Mouse (Mus musculus) lung, embryonic 15.5 days (tissue): ENCODE data around the gene Ralgps2. TPM values are rescaled to one million over a fixed set of nuclear protein-coding genes. Genes with fewer than 3 reads are reported as not detected.

Experiments used
- ATAC-seq: fragments of 200-750 bp; cut with Nextera tagmentation; 2 replicates; pipeline ENCODE4 v1.8.0; 2017; ENCODE audit warnings: moderate number of reproducible peaks, borderline replicate concordance; ENCODE audit not compliant: low FRiP score, low TSS enrichment; ENCODE audit errors: extremely low read depth
- H3K27ac ChIP-seq: fragments of 300-500 bp; sonication (generic); 2 replicates; pipeline ENCODE4 v1.5.1; 2015; ENCODE audit warnings: moderate library complexity, mild to moderate bottlenecking, inconsistent platforms
- H3K27me3 ChIP-seq: fragments of 300-500 bp; sonication (generic); 2 replicates; pipeline ENCODE4 v1.6.1; 2015; ENCODE audit warnings: inconsistent platforms
- H3K36me3 ChIP-seq: fragments of 300-500 bp; sonication (generic); 2 replicates; pipeline ENCODE4 v1.6.1; 2015; ENCODE audit warnings: inconsistent platforms
- H3K4me1 ChIP-seq: fragments of 300-500 bp; sonication (generic); 2 replicates; pipeline ENCODE4 v1.6.1; 2015; ENCODE audit warnings: inconsistent platforms
- H3K4me2 ChIP-seq: fragments of 300-500 bp; sonication (generic); 2 replicates; pipeline ENCODE4 v1.6.1; 2015; ENCODE audit warnings: inconsistent platforms, mild to moderate bottlenecking, moderate library complexity
- H3K4me3 ChIP-seq: fragments of 300-500 bp; sonication (generic); 2 replicates; pipeline ENCODE4 v1.5.1; 2015; ENCODE audit warnings: mild to moderate bottlenecking, inconsistent platforms
- H3K9ac ChIP-seq: fragments of 300-500 bp; sonication (generic); 2 replicates; pipeline ENCODE4 v1.6.1; 2015; ENCODE audit warnings: inconsistent platforms
- H3K9me3 ChIP-seq: fragments of 300-500 bp; sonication (generic); 2 replicates; pipeline ENCODE4 v1.6.1; 2016; ENCODE audit warnings: inconsistent platforms
- WGBS: fragments of 180-500 bp; shearing (Covaris S2); methylation state at CpG from one replicate; pipeline ENCODE4 v1.1.7; 2015; 5-methylcytosine and 5-hydroxymethylcytosine counted together
- polyA plus RNA-seq: library from polyadenylated mRNA; unstranded; fragments of >200 nt; fragmentation: Nextera tagmentation; extraction: Ambion mirVana; gene quantifications from 2 replicates; pipeline ENCODE4 v1.2.1, GENCODE M21; 2015

Ralgps2 gene
- polyA plus RNA-seq = 70.1 and 83.0 TPM in 2 replicates

GRCm38 (mm10) chr1:156939251-156940141, at the start of gene Ralgps2:
Gene Ralgps2 (minus strand): TSS chr1:156939626.
- H3K36me3 ChIP-seq = no peaks in the 10 kb centered on the region
- no peaks in the 10 kb centered on the region for H3K27me3 ChIP-seq
- H3K4me1 ChIP-seq = peaks cover 12% of the 10 kb centered on the region; the same call in 1 of the 2 replicates
- peak within 1 kb of the TSS; percentile 95 for H3K4me2 ChIP-seq
- under 1% methylated on average over 106 of the region's 124 CpGs for WGBS
- peak; percentile 87 for ATAC-seq
- peak within 1 kb of the TSS; percentile 90 for H3K9ac ChIP-seq
- peak within 1 kb of the TSS; percentile 81 for H3K27ac ChIP-seq
- no peaks in the 10 kb centered on the region for H3K9me3 ChIP-seq
- peak within 1 kb of the TSS; percentile 98 for H3K4me3 ChIP-seq

- Histone ChIP-seq H3K9ac (no peak overlapping the region), H3K27me3 (no peaks in the 10 kb centered on the region), H3K4me3 (no peak overlapping the region), H3K36me3 (no peaks in the 10 kb centered on the region), H3K4me2 (no peak overlapping the region), H3K4me1 (peaks cover 24% of the 10 kb centered on the region), H3K27ac (no peak overlapping the region), H3K9me3 (no peaks in the 10 kb centered on the region)
- 51% methylated on average over 3 of the region's 3 CpGs for WGBS
- no peak for ATAC-seq
Observed at GRCm38 (mm10) chr1:156987576-156987975, 48.1 kb upstream of the Ralgps2 start.

GRCm38 (mm10) chr1:156986641-156987345, 47.4 kb upstream of the Ralgps2 start:
- no peaks in the 10 kb centered on the region for H3K9me3 ChIP-seq
- H3K36me3 ChIP-seq = no peaks in the 10 kb centered on the region
- H3K27ac ChIP-seq = 0 out of 2 replicates have a peak overlapping the region, but pooled peaks have one; percentile 20
- no peak overlapping the region for H3K4me2 ChIP-seq
- H3K9ac ChIP-seq = no peak overlapping the region
- WGBS = 40% methylated on average over 6 of the region's 6 CpGs
- H3K27me3 ChIP-seq = no peaks in the 10 kb centered on the region
- H3K4me3 ChIP-seq = no peak overlapping the region
- H3K4me1 ChIP-seq = peaks cover 18% of the 10 kb centered on the region; the same call in 1 of the 2 replicates
- ATAC-seq = peak; percentile 39; the same call in 1 of the 2 replicates

- Histone ChIP-seq H3K4me3 (no peak overlapping the region), H3K27me3 (no peaks in the 10 kb centered on the region), H3K9ac (no peak overlapping the region), H3K4me2 (no peak overlapping the region), H3K4me1 (peaks cover 15% of the 10 kb centered on the region; the same call in 1 of the 2 replicates), H3K27ac (0 out of 2 replicates have a peak overlapping the region, but pooled peaks have one; percentile 20), H3K36me3 (no peaks in the 10 kb centered on the region), H3K9me3 (no peaks in the 10 kb centered on the region)
- WGBS = 31% methylated on average over 6 of the region's 6 CpGs
- no peak for ATAC-seq
Observed at GRCm38 (mm10) chr1:156985657-156986640, 46.5 kb upstream of the Ralgps2 start.

- H3K4me2 ChIP-seq = no peak overlapping the region
- ATAC-seq = no peak
- no peak overlapping the region for H3K27ac ChIP-seq
- no peaks in the 10 kb centered on the region for H3K27me3 ChIP-seq
- H3K36me3 ChIP-seq = no peaks in the 10 kb centered on the region
- 82% methylated on average over 14 of the region's 14 CpGs for WGBS
- H3K9ac ChIP-seq = no peak overlapping the region
- peaks cover 13% of the 10 kb centered on the region; the same call in 1 of the 2 replicates for H3K4me1 ChIP-seq
- no peaks in the 10 kb centered on the region for H3K9me3 ChIP-seq
- no peak overlapping the region for H3K4me3 ChIP-seq
Observed at GRCm38 (mm10) chr1:156983009-156983870, 43.8 kb upstream of the Ralgps2 start.

- H3K9ac ChIP-seq = no peak overlapping the region
- H3K4me2 ChIP-seq = no peak overlapping the region
- no peak for ATAC-seq
Observed at GRCm38 (mm10) chr1:156981975-156982374, 42.5 kb upstream of the Ralgps2 start.

GRCm38 (mm10) chr1:156979722-156980121, 40.3 kb upstream of the Ralgps2 start:
- Histone ChIP-seq H3K36me3 (no peaks in the 10 kb centered on the region), H3K4me2 (no peak overlapping the region), H3K4me3 (no peak overlapping the region), H3K4me1 (no peaks in the 10 kb centered on the region), H3K9ac (no peak overlapping the region), H3K27ac (no peak overlapping the region), H3K27me3 (no peaks in the 10 kb centered on the region), H3K9me3 (no peaks in the 10 kb centered on the region)
- WGBS = 75% methylated on average over 4 of the region's 4 CpGs
- ATAC-seq = no peak

More at GRCm38 (mm10) chr1:156981975-156982374, 42.5 kb upstream of the Ralgps2 start:
- Histone ChIP-seq H3K9me3 (no peaks in the 10 kb centered on the region), H3K27ac (no peak overlapping the region), H3K36me3 (no peaks in the 10 kb centered on the region), H3K4me1 (peaks cover 13% of the 10 kb centered on the region; the same call in 1 of the 2 replicates), H3K27me3 (no peaks in the 10 kb centered on the region), H3K4me3 (no peak overlapping the region)
- 60% methylated on average over 9 of the region's 9 CpGs for WGBS

GRCm38 (mm10) chr1:156978656-156979055, 39.2 kb upstream of the Ralgps2 start:
- no peak for ATAC-seq
- no peaks in the 10 kb centered on the region for H3K4me1 ChIP-seq
- no peaks in the 10 kb centered on the region for H3K9me3 ChIP-seq
- no peaks in the 10 kb centered on the region for H3K36me3 ChIP-seq
- 79% methylated on average over 7 of the region's 7 CpGs for WGBS
- no peaks in the 10 kb centered on the region for H3K27me3 ChIP-seq
- H3K4me2 ChIP-seq = no peak overlapping the region
- H3K4me3 ChIP-seq = no peak overlapping the region
- H3K9ac ChIP-seq = no peak overlapping the region
- H3K27ac ChIP-seq = no peak overlapping the region

- 68% methylated on average over 6 of the region's 6 CpGs for WGBS
- no peak overlapping the region for H3K4me2 ChIP-seq
- H3K27me3 ChIP-seq = no peaks in the 10 kb centered on the region
- ATAC-seq = no peak
- no peak overlapping the region for H3K4me3 ChIP-seq
- no peak overlapping the region for H3K27ac ChIP-seq
- H3K9ac ChIP-seq = no peak overlapping the region
- H3K9me3 ChIP-seq = no peaks in the 10 kb centered on the region
- H3K4me1 ChIP-seq = peaks cover 9% of the 10 kb centered on the region; the same call in 1 of the 2 replicates
- no peaks in the 10 kb centered on the region for H3K36me3 ChIP-seq
Observed at GRCm38 (mm10) chr1:156973857-156974256, 34.4 kb upstream of the Ralgps2 start.

GRCm38 (mm10) chr1:156972391-156972790, 33.0 kb upstream of the Ralgps2 start:
- H3K27ac ChIP-seq = no peak overlapping the region
- no peak overlapping the region for H3K4me3 ChIP-seq
- H3K36me3 ChIP-seq = no peaks in the 10 kb centered on the region
- no peaks in the 10 kb centered on the region for H3K9me3 ChIP-seq
- WGBS = 81% methylated on average over 4 of the region's 4 CpGs
- no peak overlapping the region for H3K4me2 ChIP-seq
- no peak overlapping the region for H3K9ac ChIP-seq
- H3K4me1 ChIP-seq = peaks cover 9% of the 10 kb centered on the region; the same call in 1 of the 2 replicates
- no peak for ATAC-seq
- no peaks in the 10 kb centered on the region for H3K27me3 ChIP-seq
